In genomic region chr6:134723833-134724553, GRCm38 (mm10) we compare ENCODE assay signal across 18 mouse cellular contexts.
DNase-seq lines count a peak whose midpoint lies in the region; ATAC-seq and TF ChIP-seq lines count a peak whose summit lies in the region.
"Had no signal": no experiment of that assay in that cellular context is flagged by ENCODE, and none has a peak within 500 bp of the region (broad histone marks: within the 10 kb centered on the region; RNA-seq: fewer than 3 reads in every experiment).

No protein-coding gene starts in this region.

- no peak overlapping the region for H3K9ac ChIP-seq in heart, adult 2 months (ENCODE audit: low read depth, low read length)
- H3K9ac ChIP-seq in stomach, embryonic 14.5 days (replicated peaks; ENCODE audit: low read depth, low read length) = no peak overlapping the region
- no peak overlapping the region for H3K9ac ChIP-seq in forebrain, postnatal 0 days
- H3K9ac ChIP-seq: forebrain, embryonic 13.5 days; limb, embryonic 15.5 days had no signal

- no peak for TF ChIP-seq CTCF in heart, adult 2 months (IDR thresholded peaks at IDR 0.05)
- no peak for TF ChIP-seq CTCF in kidney, adult 2 months (conservative IDR thresholded peaks at IDR 0.05; ENCODE audit: insufficient read depth, insufficient read length, low read depth, low read length)
- TF ChIP-seq CTCF in forebrain, postnatal 0 days (IDR thresholded peaks at IDR 0.05; ENCODE audit: low read depth) = no peak

- no peak overlapping the region for H3K27ac ChIP-seq in heart, adult 2 months
- peak overlapping the region; percentile 82 for H3K27ac ChIP-seq in kidney, adult 2 months (ENCODE audit: insufficient read depth, low read depth, low read length)
- H3K27ac ChIP-seq in stomach, embryonic 14.5 days (ENCODE audit: low read length) = no peak overlapping the region; the same call in 1 of the 2 replicates
- no peak overlapping the region for H3K27ac ChIP-seq in forebrain, postnatal 0 days (ENCODE audit: low read depth, low read length)
- H3K27ac ChIP-seq: forebrain, embryonic 13.5 days; limb, embryonic 15.5 days had no signal

- H3K4me2 ChIP-seq in stomach, embryonic 14.5 days (replicated peaks; ENCODE audit: low read depth, low read length) = no peak overlapping the region
- H3K4me2 ChIP-seq in forebrain, postnatal 0 days (ENCODE audit: low read depth) = no peak overlapping the region
- H3K4me2 ChIP-seq: forebrain, embryonic 13.5 days; limb, embryonic 15.5 days had no signal

- no peaks in the 10 kb centered on the region for H3K36me3 ChIP-seq in heart, adult 2 months (ENCODE audit: control insufficient read depth, insufficient read depth, low read length)
- H3K36me3 ChIP-seq in kidney, adult 2 months (ENCODE audit: control insufficient read depth, insufficient read depth, low read length) = no peaks in the 10 kb centered on the region
- H3K36me3 ChIP-seq in stomach, embryonic 14.5 days (ENCODE audit: control insufficient read depth, insufficient read depth, low read length) = peaks cover 22% of the 10 kb centered on the region; the same call in 1 of the 2 replicates
- H3K36me3 ChIP-seq in forebrain, postnatal 0 days (ENCODE audit: insufficient read depth) = no peaks in the 10 kb centered on the region

- intact Hi-C loops in heart, adult 2 months (cut with DNase I) = loop anchor here (5.0 kb wide), 1 partner anchor 52 kb away; no protein-coding TSS in a partner anchor

- H3K9me3 ChIP-seq in stomach, embryonic 14.5 days (ENCODE audit: control insufficient read depth, low read depth, low read length) = no peaks in the 10 kb centered on the region
- H3K9me3 ChIP-seq in forebrain, postnatal 0 days (ENCODE audit: low read length) = no peaks in the 10 kb centered on the region
- H3K9me3 ChIP-seq: forebrain, embryonic 13.5 days; limb, embryonic 15.5 days had no signal

- no peak for TF ChIP-seq EP300 in heart, adult 2 months (IDR thresholded peaks at IDR 0.05; ENCODE audit: insufficient read depth, low read depth, low read length)

- no peaks in the 10 kb centered on the region for H3K4me1 ChIP-seq in heart, adult 2 months (ENCODE audit: control insufficient read depth, insufficient read depth, low read length)
- H3K4me1 ChIP-seq in kidney, adult 2 months (ENCODE audit: control insufficient read depth, insufficient read depth, low read length) = peaks cover 12% of the 10 kb centered on the region
- no peaks in the 10 kb centered on the region for H3K4me1 ChIP-seq in stomach, embryonic 14.5 days (ENCODE audit: control insufficient read depth, insufficient read depth, low read length)
- no peaks in the 10 kb centered on the region for H3K4me1 ChIP-seq in forebrain, postnatal 0 days (ENCODE audit: insufficient read depth)

- WGBS in heart, adult 2 months = 76% methylated on average over 9 of the region's 9 CpGs
- 49% methylated on average over 9 of the region's 9 CpGs for WGBS in kidney, adult 2 months
- 78% methylated on average over 9 of the region's 9 CpGs for WGBS in stomach, embryonic 14.5 days
- WGBS in forebrain, postnatal 0 days = 90% methylated on average over 9 of the region's 9 CpGs

- H3K4me3 ChIP-seq in heart, adult 2 months = no peak overlapping the region
- H3K4me3 ChIP-seq in kidney, adult 2 months (ENCODE audit: insufficient read depth, low read depth, low read length) = no peak overlapping the region
- H3K4me3 ChIP-seq in stomach, embryonic 14.5 days (ENCODE audit: low read depth, low read length) = no peak overlapping the region
- no peak overlapping the region for H3K4me3 ChIP-seq in forebrain, postnatal 0 days (ENCODE audit: low read depth, low read length)
- H3K4me3 ChIP-seq: forebrain, embryonic 13.5 days; limb, embryonic 15.5 days had no signal

- H3K79me2 ChIP-seq in heart, adult 2 months (replicated peaks; ENCODE audit: control insufficient read depth, insufficient read depth, low read length) = no peaks in the 10 kb centered on the region; the same call in 1 of the 2 replicates

- DNase-seq in heart, adult 11 months = peak; percentile 78
- no peak for DNase-seq in heart, adult 2 months
- DNase-seq in kidney, adult 2 months = peak; percentile 92
- peak; percentile 26 to 47 for DNase-seq in kidney, postnatal 4 days
- no peak for DNase-seq in forebrain, postnatal 0 days
- DNase-seq in cerebellum, postnatal 4 days (ENCODE audit: low spot score in 2 of 2) = no peak
- no peak for DNase-seq in adrenal gland, postnatal 10 days
- DNase-seq: cerebellum, adult 11 months; cerebellum, postnatal 25 days; gastrocnemius, postnatal 25 days; heart, postnatal 4 days; lung, postnatal 14 days; right cerebral cortex, adult 18-20 months; thymus, postnatal 36 days had no signal

- H3K27me3 ChIP-seq in heart, adult 2 months (ENCODE audit: control insufficient read depth, insufficient read depth, low read length) = no peaks in the 10 kb centered on the region
- no peaks in the 10 kb centered on the region for H3K27me3 ChIP-seq in kidney, adult 2 months (replicated peaks; ENCODE audit: control insufficient read depth, insufficient read depth, low read length)
- H3K27me3 ChIP-seq in stomach, embryonic 14.5 days (ENCODE audit: control insufficient read depth, insufficient read depth, low read length) = no peaks in the 10 kb centered on the region
- H3K27me3 ChIP-seq in forebrain, postnatal 0 days (ENCODE audit: insufficient read depth, low read length) = no peaks in the 10 kb centered on the region
- H3K27me3 ChIP-seq: forebrain, embryonic 13.5 days; limb, embryonic 15.5 days had no signal

- ATAC-seq in stomach, embryonic 14.5 days (ENCODE audit: insufficient number of reproducible peaks, insufficient read depth, low FRiP score, low read depth) = peak; percentile 56
- ATAC-seq in forebrain, postnatal 0 days = no peak
- ATAC-seq: forebrain, embryonic 13.5 days; midbrain, embryonic 16.5 days had no signal

- TF ChIP-seq POLR2A in heart, adult 2 months (IDR thresholded peaks at IDR 0.05; ENCODE audit: insufficient read depth, low read depth, low read length) = no peak
- TF ChIP-seq POLR2A in kidney, adult 2 months (IDR thresholded peaks at IDR 0.05; ENCODE audit: low read depth, low read length) = no peak

Comparison
In these comparisons a context has a peak if more than half of its experiments do, and no peak if none do; other contexts are left out.
1. DNase-seq: peak in heart, adult 11 months (single experiment), kidney, adult 2 months (single experiment) and kidney, postnatal 4 days (2 of 2); none in heart, adult 2 months (0 of 2), forebrain, postnatal 0 days (single experiment), cerebellum, postnatal 4 days (0 of 2) and adrenal gland, postnatal 10 days (single experiment).